Mouse (Mus musculus): ENCODE measurements around the gene Ints14. TPM values are rescaled to one million over a fixed set of nuclear protein-coding genes. Genes with fewer than 3 reads are reported as not detected.

The Ints14 gene
- total RNA-seq, 1 experiment from 2014 or later: 18.0 TPM

Other genes with a start within 250 kb of the Ints14 start
- gene Rab11a, start 223.1 kb upstream of the Ints14 start, total RNA-seq (2017): 143 and 167 TPM in 2 replicates
- 400 and 432 TPM in 2 replicates for gene Dennd4a, start 149.6 kb upstream of the Ints14 start, total RNA-seq (2017)
- 0.37 and 0.47 TPM in 2 replicates for gene Slc24a1, start 9.3 kb upstream of the Ints14 start, total RNA-seq (2017)
- 21.4 and 22.6 TPM in 2 replicates for gene Hacd3, start 60.8 kb downstream of the Ints14 start, total RNA-seq (2017)
- gene Dpp8, start 71.5 kb downstream of the Ints14 start, total RNA-seq (2017): 126 and 127 TPM in 2 replicates
- gene Igdcc4, start 140.6 kb downstream of the Ints14 start, total RNA-seq (2017): not detected in 2 replicates
- gene Igdcc3, start 180.3 kb downstream of the Ints14 start, total RNA-seq (2017): 0.47 TPM in 1 of 2 replicates, not detected in the other
- 3.3 and 5.2 TPM in 2 replicates for gene Parp16, start 234.4 kb downstream of the Ints14 start, total RNA-seq (2017)

All from neutrophil, adult 5-6 weeks (primary cell).